Mouse (Mus musculus) Patski (cell line): ENCODE results near the gene Msrb3. TPM values are rescaled to one million over a fixed set of nuclear protein-coding genes. Genes with fewer than 3 reads are reported as not detected.

Experiments used
- ATAC-seq: fragments of 100-300 bp; one replicate; pipeline ENCODE4 v1.8.0; 2021
- CTCF ChIA-PET: fragments of 350-600 bp; sonication (Branson Sonifier 250); formaldehyde crosslinking; loops from one replicate; lab custom pipeline; 2022; ENCODE audit warnings: inconsistent platforms; lab: Charles Lee
- POLR2A ChIA-PET: fragments of 350-600 bp; sonication (Branson Sonifier 250); formaldehyde crosslinking; loops from one replicate; lab custom pipeline; 2022; ENCODE audit warnings: antibody characterized with exemption, inconsistent platforms; lab: Charles Lee
- DNase-seq: peaks from one replicate; pipeline ENCODE4 v3.0.0-alpha.2; 2011; ENCODE audit warnings: low read depth, low spot score
- H3K27me3 ChIP-seq: fragments of 371-371 bp; one replicate; pipeline ENCODE4 v1.5.1; 2021
- CTCF ChIP-seq: fragments of 100-300 bp; IDR thresholded peaks from one replicate; pipeline ENCODE4 v1.5.1; 2021
- in situ Hi-C: fragments of 300-500 bp; cut with MboI; formaldehyde crosslinking; loops from 3 replicates; pipeline ENCODE4 v1.11.1; 2018; ENCODE audit warnings: low pct_unique_long_range_greater_than_20kb, mixed read lengths
- polyA plus RNA-seq: library from polyadenylated mRNA; unstranded; gene quantifications from one replicate; pipeline ENCODE4 v1.2.3, GENCODE M21; 2021

Msrb3 gene
- polyA plus RNA-seq, 1 experiment from 2014 or later, result 36.9 TPM

DNA sequence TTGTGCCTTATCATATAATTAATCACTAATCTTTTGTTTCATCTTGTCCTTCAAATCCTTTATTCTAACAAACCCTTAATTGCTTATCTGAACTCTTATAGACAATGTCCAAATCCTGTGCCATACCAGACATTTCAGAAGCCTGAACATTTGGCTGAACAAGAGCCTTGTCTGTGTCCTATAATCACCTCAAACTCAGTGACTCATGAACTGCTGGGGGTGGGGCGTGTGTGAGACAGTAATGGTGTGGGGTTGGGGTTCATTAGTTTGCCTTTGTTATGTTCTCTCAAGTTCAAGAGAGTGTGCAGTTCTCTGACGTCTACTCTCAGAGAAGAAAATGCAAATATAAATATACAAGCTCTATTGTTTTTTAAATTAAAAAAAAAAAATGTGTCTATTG is 22.6 kb upstream of the Msrb3 start:
- no peak for DNase-seq
- TF ChIP-seq CTCF, result no peak
- POLR2A ChIA-PET, result no interaction called here
- in situ Hi-C loops, result no loop called here
- ATAC-seq, result no peak
- CTCF ChIA-PET, result interaction anchor here (2.4 kb wide), 1 partner anchor 9 kb away, joined by 6 read pairs; no protein-coding TSS in a partner anchor
- no peaks in the 10 kb centered on the region for H3K27me3 ChIP-seq

DNA sequence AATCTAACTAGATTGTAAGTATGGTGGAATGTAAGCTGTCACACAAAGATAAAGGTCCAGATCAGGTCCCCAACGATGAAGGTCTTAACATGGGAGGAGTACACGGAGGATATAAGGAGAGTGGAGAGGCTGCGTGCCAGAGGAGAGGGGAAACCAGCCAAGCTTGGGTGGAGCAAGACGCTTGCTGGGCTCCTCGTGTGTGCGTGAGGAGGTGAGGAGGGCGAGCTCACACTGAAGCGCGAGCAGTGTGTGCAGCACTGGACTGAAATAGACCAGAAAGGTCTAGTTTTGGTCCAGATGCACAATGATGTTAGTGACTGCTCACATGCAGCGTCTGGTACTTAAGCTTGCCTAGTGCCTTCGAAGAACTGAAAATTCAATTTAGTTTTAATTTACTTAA is 21.7 kb upstream of the Msrb3 start:
- no peak for DNase-seq
- TF ChIP-seq CTCF, result no peak
- POLR2A ChIA-PET, result no interaction called here
- CTCF ChIA-PET, result interaction anchor here (1.6 to 2.4 kb wide), 3 partner anchors 10 to 112 kb away, joined by 4 to 6 read pairs (median 5); no protein-coding TSS in a partner anchor
- in situ Hi-C loops, result no loop called here
- no peaks in the 10 kb centered on the region for H3K27me3 ChIP-seq
- no peak for ATAC-seq

DNA sequence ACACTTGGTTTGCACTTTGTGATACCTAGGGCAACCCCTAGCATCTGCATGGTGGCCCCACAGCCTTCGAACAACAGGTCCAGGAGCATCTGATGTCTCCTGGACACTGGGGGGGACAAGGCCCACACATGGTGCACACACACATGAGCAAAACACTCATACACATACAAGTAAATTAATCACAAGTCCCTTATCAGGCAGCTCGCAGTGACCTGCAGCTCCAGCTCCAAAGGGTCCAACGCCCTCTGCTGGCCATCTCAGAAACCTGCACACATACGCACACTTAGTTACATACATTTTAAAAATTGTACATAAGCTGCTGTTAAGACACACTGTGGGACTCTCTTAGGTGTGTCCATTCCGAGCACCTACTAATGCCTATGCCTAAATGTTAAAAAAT is 17.3 kb upstream of the Msrb3 start:
- no peak for DNase-seq

DNA sequence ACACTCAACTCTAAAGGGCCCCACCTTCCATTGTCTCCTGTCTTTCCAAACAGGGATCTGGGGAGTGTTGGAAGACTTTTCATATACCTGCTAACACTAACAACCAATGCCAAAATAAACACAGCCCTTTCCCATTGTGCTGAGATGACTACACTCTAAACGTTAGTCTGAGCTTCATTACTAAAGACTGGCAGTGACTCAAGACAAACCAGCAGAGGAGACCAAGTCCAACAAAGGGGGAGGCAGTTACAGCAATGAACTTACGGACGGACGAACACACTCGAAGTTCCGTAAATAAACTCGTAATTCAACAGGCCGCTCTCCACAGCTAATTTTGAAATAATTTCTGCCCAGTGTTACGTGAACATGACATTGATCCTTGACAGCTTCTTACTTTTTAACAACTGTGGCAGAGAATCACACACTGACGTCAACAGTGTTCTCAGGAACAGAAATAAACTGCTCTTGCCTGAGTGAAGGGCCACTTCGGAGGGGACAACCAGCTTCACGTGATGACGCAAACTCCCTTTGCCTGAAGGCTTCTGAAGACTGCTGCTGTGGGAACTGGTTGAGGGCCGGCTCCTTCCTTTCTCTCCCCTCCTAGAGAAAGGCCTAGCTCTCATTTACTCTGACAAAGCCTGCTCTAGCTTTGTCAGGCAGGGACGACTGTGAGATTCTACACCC is 16.2 kb upstream of the Msrb3 start:
- POLR2A ChIA-PET, result interaction anchor here (0.7 kb wide), 1 partner anchor 11 kb away, joined by 3 read pairs; no protein-coding TSS in a partner anchor
- no peaks in the 10 kb centered on the region for H3K27me3 ChIP-seq
- peak; percentile 57 for ATAC-seq
- in situ Hi-C loops, result no loop called here
- DNase-seq, result peak; percentile 43
- TF ChIP-seq CTCF, result no peak
- CTCF ChIA-PET, result interaction anchor here (0.8 to 1.7 kb wide), 4 partner anchors 9 to 118 kb away, joined by 4 read pairs; no protein-coding TSS in a partner anchor

More for the DNA sequence above, 17.3 kb upstream of the Msrb3 start:
- ChIA-PET CTCF (interaction anchor here (1.1 kb wide), 1 partner anchor 10 kb away, joined by 4 read pairs; no protein-coding TSS in a partner anchor), POLR2A (no interaction called here)
- in situ Hi-C loops, result no loop called here
- no peak for ATAC-seq
- H3K27me3 ChIP-seq, result no peaks in the 10 kb centered on the region
- TF ChIP-seq CTCF, result peak; percentile 45

DNA sequence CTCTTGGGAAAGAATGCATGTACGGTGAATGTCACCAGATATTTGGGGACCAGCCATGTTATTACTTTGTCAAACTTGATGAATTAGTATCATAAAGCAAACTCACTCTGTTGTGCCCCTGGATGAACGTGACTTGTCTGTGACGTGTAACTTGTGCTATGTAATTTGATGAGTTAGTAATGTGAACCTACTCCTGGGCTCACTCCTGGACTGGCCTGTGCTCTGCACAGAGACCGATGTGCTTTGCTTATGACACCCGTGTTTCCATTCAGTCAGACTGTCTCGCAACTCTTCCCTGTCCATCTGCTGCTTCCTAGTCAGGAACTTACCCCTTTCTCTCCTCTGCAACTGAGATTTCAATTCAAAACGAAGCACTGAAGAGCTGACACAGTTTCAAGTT is 15.4 kb upstream of the Msrb3 start:
- TF ChIP-seq CTCF, result no peak
- DNase-seq, result no peak

DNA sequence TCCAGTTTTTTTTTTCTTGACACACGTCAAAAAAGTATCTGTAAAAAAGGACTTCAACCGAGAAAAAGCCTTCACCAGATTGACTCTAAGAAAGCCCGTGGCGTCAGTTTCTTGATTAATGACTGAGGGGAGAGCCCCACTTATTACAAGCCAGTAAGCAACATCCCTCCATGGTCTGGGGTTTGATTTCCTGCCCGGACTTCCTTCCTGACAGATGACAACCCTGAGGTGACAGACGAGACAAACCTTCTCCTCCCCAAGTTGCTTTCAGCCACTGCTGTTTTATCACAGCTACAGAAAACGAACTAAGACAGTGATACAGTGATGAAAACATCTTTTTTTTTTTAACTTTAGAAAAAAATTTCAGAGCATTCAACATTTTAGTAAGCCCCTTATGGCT is 14.9 kb upstream of the Msrb3 start:
- POLR2A ChIA-PET, result no interaction called here
- H3K27me3 ChIP-seq, result no peaks in the 10 kb centered on the region
- ATAC-seq, result no peak
- DNase-seq, result no peak
- CTCF ChIA-PET, result interaction anchor here (1.7 kb wide), 1 partner anchor 12 kb away, joined by 4 read pairs; no protein-coding TSS in a partner anchor
- no peak for TF ChIP-seq CTCF
- in situ Hi-C loops, result no loop called here

More for the DNA sequence above, 15.4 kb upstream of the Msrb3 start:
- in situ Hi-C loops, result no loop called here
- no peak for ATAC-seq
- no peaks in the 10 kb centered on the region for H3K27me3 ChIP-seq
- CTCF ChIA-PET, result interaction anchor here (0.9 to 1.7 kb wide), 3 partner anchors 8 to 119 kb away, joined by 4 read pairs; no protein-coding TSS in a partner anchor
- POLR2A ChIA-PET, result interaction anchor here (0.7 kb wide), 1 partner anchor 10 kb away, joined by 3 read pairs; no protein-coding TSS in a partner anchor

DNA sequence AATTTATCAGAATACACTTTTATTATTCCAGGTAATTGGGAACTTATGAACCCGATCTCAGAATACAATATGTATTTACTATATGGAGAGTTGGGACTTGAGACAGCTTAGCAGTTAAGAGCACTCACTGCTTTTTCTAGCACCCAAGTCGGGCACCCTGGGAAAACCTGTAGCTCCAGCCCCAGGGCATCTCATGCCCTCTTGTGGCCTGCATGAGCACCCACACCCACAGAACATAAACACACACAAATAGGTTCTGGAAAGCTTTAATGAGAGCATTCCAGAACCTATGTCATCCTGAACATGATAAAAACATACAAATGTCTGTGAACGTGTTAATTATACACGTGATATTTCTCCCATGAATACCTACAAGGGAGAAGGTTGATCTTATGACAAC is 13.1 kb upstream of the Msrb3 start:
- no peaks in the 10 kb centered on the region for H3K27me3 ChIP-seq
- in situ Hi-C loops, result no loop called here
- DNase-seq, result no peak
- TF ChIP-seq CTCF, result peak; percentile 51
- no peak for ATAC-seq
- POLR2A ChIA-PET, result no interaction called here
- CTCF ChIA-PET, result interaction anchor here (1.9 kb wide), 1 partner anchor 12 kb away, joined by 5 read pairs; no protein-coding TSS in a partner anchor

DNA sequence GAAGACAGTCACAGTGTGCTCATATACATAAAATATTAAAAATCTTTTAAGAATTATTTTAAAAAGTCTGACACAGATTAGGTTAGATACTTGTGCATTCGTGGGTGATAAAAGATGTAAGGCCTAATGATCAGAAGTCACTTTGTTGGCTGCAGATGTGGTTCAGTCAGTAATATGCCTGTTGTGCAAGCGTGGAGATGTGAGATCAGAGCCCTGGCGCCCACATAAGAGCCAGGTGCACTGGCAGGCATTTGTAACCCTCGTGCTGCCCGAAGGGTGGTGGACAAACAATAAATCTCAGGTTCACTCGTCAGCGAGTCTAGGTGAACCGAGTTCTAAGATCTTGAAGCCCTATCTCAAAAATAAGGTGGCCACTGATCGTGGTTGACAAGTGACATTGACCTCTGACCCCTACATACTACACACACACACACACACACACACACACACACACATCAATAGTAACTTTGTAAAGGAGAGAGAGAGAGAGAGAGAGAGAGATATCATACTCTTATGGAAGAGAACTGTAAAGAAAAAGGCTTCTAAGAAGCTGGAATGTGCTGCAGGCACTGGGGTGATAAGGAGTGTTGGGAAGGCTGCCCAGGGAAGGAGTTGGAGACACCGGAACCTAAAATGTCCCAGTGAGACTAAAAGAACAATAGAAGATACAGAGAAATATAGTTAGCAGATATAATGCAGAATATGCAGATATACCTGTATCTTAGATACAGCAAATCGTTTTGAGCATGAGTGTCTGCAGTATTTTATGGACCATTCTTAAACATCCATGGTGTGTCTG is 10.1 kb upstream of the Msrb3 start:
- DNase-seq, result no peak
- no peak for TF ChIP-seq CTCF
- in situ Hi-C loops, result no loop called here

DNA sequence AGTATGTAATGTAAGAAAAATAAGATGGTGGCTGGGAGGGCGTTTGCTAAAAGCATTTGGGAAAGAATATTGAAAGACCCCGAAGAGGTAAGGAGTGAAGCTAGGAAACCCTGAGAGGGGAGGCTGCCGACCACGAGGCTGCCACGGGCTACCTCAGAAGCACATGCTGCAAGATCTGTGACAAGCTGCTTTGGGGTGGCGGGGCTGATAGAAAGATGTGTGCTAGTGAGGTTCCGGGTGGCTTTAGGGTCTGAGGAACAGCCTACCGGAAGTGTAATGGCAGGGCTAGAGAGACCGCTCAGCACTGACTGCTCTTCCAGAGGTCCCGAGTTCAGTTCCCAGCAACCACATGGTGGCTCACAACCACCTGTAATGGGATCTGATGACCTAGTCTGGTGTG is 5.8 kb upstream of the Msrb3 start:
- CTCF ChIA-PET, result interaction anchor here (1.0 to 1.4 kb wide), 2 partner anchors 14 to 29 kb away, joined by 3 read pairs; no protein-coding TSS in a partner anchor
- no peaks in the 10 kb centered on the region for H3K27me3 ChIP-seq
- no peak for DNase-seq
- POLR2A ChIA-PET, result no interaction called here
- in situ Hi-C loops, result no loop called here
- ATAC-seq, result no peak
- TF ChIP-seq CTCF, result no peak

More for the DNA sequence above, 10.1 kb upstream of the Msrb3 start:
- POLR2A ChIA-PET, result no interaction called here
- H3K27me3 ChIP-seq, result no peaks in the 10 kb centered on the region
- CTCF ChIA-PET, result no interaction called here
- ATAC-seq, result no peak

DNA sequence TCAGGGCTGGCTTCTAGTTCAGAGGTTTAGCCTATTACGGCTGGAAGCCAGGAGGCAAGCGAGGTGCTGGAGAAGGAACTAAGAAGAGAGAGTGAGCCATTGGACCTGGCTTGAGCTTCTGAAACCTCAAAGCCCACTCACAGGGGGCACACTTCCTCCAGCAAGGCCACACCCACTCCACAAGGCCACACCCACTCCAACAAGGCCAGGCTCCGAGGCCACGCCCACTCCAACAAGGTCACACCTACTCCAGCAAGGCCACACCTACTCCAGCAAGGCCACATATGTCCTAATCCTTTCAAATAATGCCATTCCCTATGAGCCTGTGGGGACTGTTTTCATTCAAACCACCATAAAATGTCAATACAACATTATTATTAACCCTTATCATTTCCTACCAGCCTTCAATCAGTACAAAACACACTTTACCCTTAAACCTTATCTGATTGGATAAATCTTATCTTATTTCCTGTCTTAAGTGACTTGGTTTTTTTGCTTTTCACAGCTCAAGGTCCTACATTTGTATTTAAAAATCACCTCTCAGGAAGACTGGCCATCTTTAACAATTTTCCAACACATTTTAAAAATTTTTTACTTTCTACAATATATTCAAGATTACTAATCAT is 5.1 kb upstream of the Msrb3 start:
- no peak for DNase-seq
- no peak for ATAC-seq
- H3K27me3 ChIP-seq, result no peaks in the 10 kb centered on the region
- TF ChIP-seq CTCF, result no peak
- ChIA-PET CTCF (interaction anchor here (1.0 kb wide), 1 partner anchor 13 kb away, joined by 3 read pairs; no protein-coding TSS in a partner anchor), POLR2A (interaction anchor here (0.6 kb wide), 2 partner anchors 10 to 486 kb away, joined by 3 read pairs; no protein-coding TSS in a partner anchor)
- in situ Hi-C loops, result no loop called here
